Mouse (Mus musculus) liver, adult 2 months (tissue): ENCODE data around the gene Ddi2. TPM values are rescaled to one million over a fixed set of nuclear protein-coding genes. Genes with fewer than 3 reads are reported as not detected.

Source experiments
- DNase-seq: peaks from one replicate; pipeline ENCODE4 v3.0.0-alpha.2; 2011; ENCODE audit warnings: low read depth, low spot score; ENCODE audit errors: extremely low read depth
- H3K27ac ChIP-seq: fragments of 200-500 bp; replicated peaks from 2 replicates; pipeline ENCODE4 v1.5.1; 2012; ENCODE audit warnings: low read depth, mild to moderate bottlenecking, control low read depth, inconsistent platforms, low read length; ENCODE audit not compliant: insufficient read depth
- H3K27me3 ChIP-seq: fragments of 200-500 bp; 2 replicates; pipeline ENCODE4 v1.6.1; 2012; ENCODE audit warnings: mild to moderate bottlenecking, moderate library complexity, low read length, inconsistent platforms; ENCODE audit not compliant: control insufficient read depth, insufficient read depth
- H3K36me3 ChIP-seq: fragments of 200-500 bp; 2 replicates; pipeline ENCODE4 v1.6.1; 2012; ENCODE audit warnings: low read length, inconsistent platforms; ENCODE audit not compliant: control insufficient read depth, insufficient read depth
- H3K4me1 ChIP-seq: fragments of 200-500 bp; 2 replicates; pipeline ENCODE4 v1.6.1; 2011; ENCODE audit warnings: low read length; ENCODE audit not compliant: control insufficient read depth, insufficient read depth
- H3K4me3 ChIP-seq: fragments of 200-500 bp; 2 replicates; pipeline ENCODE4 v1.5.1; 2011; ENCODE audit warnings: low read depth, mild to moderate bottlenecking, control low read depth, low read length, moderate library complexity; ENCODE audit not compliant: insufficient read depth
- H3K79me2 ChIP-seq: fragments of 200-500 bp; 2 replicates; pipeline ENCODE4 v1.6.1; 2012; ENCODE audit warnings: inconsistent platforms, mild to moderate bottlenecking, low read length, moderate library complexity; ENCODE audit not compliant: control insufficient read depth, insufficient read depth
- H3K9ac ChIP-seq: fragments of 200-500 bp; 2 replicates; pipeline ENCODE4 v1.6.1; 2012; ENCODE audit warnings: low read depth, mild to moderate bottlenecking, control low read depth, inconsistent platforms, low read length
- CTCF ChIP-seq: fragments of 200-500 bp; IDR thresholded peaks from 2 replicates; pipeline ENCODE4 v1.5.1; 2011; ENCODE audit warnings: low read depth, low read length, control low read depth
- POLR2A ChIP-seq: fragments of 200-500 bp; IDR thresholded peaks from 2 replicates; pipeline ENCODE4 v1.6.1; 2011; ENCODE audit warnings: low read length, control low read depth; ENCODE audit not compliant: insufficient read depth; ENCODE audit errors: extremely low read depth
- WGBS: fragments of 180-500 bp; shearing (Covaris S2); methylation state at CpG from one replicate; pipeline ENCODE4 v1.1.7; 2018; 5-methylcytosine and 5-hydroxymethylcytosine counted together
- polyA plus RNA-seq: library from polyadenylated mRNA; depleted of rRNA; stranded (reverse); fragments of >200 nt; gene quantifications from 2 replicates; pipeline ENCODE4 v1.2.3, GENCODE M21; 2012
- total RNA-seq: library from RNA; depleted of rRNA; stranded (reverse); fragments of >200 nt; gene quantifications from 2 replicates; pipeline ENCODE4 v1.2.3, GENCODE M21; 2014

The Ddi2 gene
- total and polyA plus RNA-seq, 2 experiments = 51.2 to 59.2 TPM

DNA sequence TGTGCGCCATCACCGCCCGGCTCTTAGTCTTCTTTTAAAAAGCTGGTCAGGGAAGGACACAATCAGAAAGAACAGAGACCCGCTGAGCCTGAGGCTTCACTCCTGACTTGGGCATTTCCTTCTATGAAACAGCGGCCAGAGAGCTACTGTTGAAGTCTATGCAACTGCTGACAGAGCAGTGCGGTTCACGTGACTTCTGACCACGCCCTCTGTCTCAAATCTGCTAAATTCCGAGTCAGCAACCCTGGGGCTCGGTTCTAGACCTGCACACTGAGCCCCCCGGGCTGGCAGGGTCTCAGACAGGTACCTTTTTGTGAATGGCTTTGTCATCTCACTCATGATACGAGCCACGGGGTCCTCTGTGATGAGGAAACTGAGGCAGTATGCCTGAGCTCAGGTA lies 50.9 kb downstream of the Ddi2 start:
- H3K36me3 ChIP-seq = no peaks in the 10 kb centered on the region
- WGBS = 79% methylated on average over 13 of the region's 13 CpGs
- H3K9ac ChIP-seq = no peak overlapping the region

DNA sequence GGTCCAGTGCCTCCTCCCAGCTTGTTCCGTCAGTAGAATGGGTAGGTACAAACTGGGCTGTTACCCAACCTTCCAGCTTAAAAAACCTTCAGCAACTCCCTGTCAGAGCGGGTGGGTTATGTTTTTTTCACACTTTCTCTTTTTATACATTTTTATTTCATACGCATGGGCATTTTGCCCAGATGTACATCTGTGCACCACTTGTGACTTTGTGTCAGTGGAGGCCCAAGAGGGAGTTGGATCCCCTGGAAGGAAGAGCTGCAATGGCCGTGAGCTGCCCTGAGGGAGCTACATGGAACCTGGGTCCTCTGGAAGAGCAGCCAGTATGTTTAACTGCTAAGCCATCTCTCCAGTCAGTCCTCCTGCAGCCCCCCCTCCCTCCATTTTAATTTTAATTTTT lies 51.8 kb downstream of the Ddi2 start:
- no peaks in the 10 kb centered on the region for H3K36me3 ChIP-seq
- 93% methylated on average over 4 of the region's 4 CpGs for WGBS
- H3K4me1 ChIP-seq = no peaks in the 10 kb centered on the region
- H3K27me3 ChIP-seq = no peaks in the 10 kb centered on the region
- H3K27ac ChIP-seq = no peak overlapping the region
- no peak for DNase-seq
- H3K79me2 ChIP-seq = no peaks in the 10 kb centered on the region
- no peak overlapping the region for H3K9ac ChIP-seq
- no peak overlapping the region for H3K4me3 ChIP-seq
- TF ChIP-seq CTCF (no peak), POLR2A (no peak)

More for the DNA sequence above, 50.9 kb downstream of the Ddi2 start:
- H3K79me2 ChIP-seq = no peaks in the 10 kb centered on the region
- H3K27ac ChIP-seq = no peak overlapping the region
- H3K4me3 ChIP-seq = no peak overlapping the region
- TF ChIP-seq CTCF (no peak), POLR2A (no peak)
- no peaks in the 10 kb centered on the region for H3K27me3 ChIP-seq
- DNase-seq = no peak
- no peaks in the 10 kb centered on the region for H3K4me1 ChIP-seq

DNA sequence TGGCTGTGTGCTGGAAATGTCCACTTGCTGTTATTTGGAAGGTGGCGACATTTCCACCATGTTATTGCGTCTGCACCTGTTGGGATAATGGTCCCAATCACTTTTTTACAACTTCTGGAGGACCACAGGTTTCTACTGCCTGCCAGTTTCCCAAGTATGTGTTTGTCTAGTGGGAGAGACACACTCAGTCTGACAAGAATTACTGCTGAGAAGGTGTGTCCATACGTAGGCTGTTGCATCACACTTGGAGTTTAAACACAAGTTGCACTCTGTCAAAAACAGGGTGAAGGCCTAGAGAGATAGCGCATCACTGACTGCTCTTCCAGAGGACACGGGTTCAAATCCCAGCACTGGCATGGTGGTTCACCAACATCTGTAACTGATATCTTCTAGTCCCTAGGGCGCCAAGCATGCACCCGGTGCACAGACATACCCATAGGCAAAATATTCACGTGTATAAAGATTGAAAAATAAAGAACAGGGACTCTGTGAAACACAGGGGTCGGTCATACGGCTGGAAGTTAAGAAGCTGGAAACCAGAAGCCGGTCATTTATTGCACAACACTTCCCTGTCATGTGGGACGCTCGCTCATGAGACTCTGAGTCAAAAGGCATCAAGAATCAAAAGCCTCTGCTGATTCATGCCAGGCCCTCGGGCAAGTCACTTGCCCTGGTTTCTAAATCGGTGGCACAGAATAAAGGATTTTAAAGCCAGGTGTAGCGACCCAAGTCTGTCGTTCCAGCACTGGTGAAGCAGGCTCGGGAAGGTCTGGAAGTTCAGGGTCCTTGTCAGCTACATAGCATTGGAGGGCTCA lies 53.1 kb downstream of the Ddi2 start:
- H3K4me3 ChIP-seq = no peak overlapping the region
- DNase-seq = peak; percentile 70
- TF ChIP-seq CTCF (no peak), POLR2A (no peak)
- no peaks in the 10 kb centered on the region for H3K27me3 ChIP-seq
- H3K27ac ChIP-seq = no peak overlapping the region
- H3K79me2 ChIP-seq = no peaks in the 10 kb centered on the region
- no peaks in the 10 kb centered on the region for H3K36me3 ChIP-seq
- no peak overlapping the region for H3K9ac ChIP-seq
- 66% methylated on average over 18 of the region's 18 CpGs for WGBS
- no peaks in the 10 kb centered on the region for H3K4me1 ChIP-seq

DNA sequence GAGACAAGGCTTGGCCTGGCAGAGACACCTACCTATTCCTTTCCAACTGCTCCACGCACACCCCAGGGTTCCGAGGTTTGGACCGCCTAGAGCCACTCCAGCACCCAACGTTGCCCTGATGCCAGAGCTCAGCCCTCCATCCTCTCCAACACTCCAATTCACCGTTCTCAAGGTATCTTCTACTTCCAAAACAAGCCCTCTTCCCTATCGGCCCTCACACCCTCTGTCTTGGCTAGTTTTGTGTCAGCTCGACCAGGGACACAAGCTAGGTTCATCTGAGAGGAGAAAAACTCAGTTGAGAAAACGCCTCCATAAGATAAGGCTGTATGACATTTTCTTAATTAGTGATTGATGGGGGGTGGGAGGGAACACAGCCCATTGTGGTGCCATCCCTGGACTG lies 58.4 kb downstream of the Ddi2 start, which contains the start of gene Plekhm2:
Gene Plekhm2, minus strand, starts transcription at position 101 of the 400 bp plus-strand sequence.
- WGBS = 89% methylated on average over 8 of the region's 8 CpGs
- Histone ChIP-seq H3K36me3 (no peaks in the 10 kb centered on the region), H3K9ac (peak within 1 kb of the TSS; percentile 57), H3K27ac (0 out of 2 replicates have a peak within 1 kb of the TSS, but pooled peaks have one; percentile 7), H3K4me1 (peaks cover 10% of the 10 kb centered on the region), H3K27me3 (no peaks in the 10 kb centered on the region), H3K79me2 (no peaks in the 10 kb centered on the region; the same call in 1 of the 2 replicates), H3K4me3 (peak within 1 kb of the TSS; percentile 60)
- TF ChIP-seq POLR2A (no peak), CTCF (no peak)
- no peak for DNase-seq

DNA sequence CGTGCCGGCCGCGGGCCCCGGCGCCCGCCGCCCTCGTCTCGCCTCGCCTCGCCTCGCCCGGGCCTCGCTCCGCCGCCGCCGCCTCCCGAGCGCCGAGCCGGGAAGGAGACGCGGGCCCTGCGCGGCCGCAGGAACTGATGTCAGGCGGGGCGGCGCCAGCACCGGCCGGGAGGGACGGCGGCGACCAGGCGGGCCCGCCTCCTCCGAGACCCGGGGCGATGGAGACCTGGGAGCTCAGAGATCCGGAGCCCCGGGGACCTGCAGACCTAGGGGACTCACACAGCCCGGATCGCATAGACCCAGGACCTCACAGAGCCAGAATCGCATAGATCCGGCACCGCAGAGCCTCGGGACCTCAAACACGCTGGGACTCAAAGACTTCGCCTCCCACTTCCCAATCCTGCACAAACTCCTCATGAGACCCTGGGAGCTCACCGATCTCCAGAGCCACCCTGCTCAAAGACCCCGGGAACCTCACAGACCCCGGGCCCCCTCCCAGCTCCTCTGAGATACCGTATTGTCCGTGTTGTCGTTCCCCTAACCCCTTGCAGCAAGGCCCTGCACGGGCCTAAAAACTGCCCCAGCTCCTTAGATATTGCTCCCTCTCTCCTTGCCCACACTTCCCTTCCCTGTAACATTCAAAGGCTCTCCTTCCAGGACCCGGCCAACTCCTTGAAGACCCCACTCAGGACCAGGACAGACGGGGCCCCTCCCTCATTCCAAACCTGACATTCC lies 59.0 kb downstream of the Ddi2 start:
- WGBS = 3% methylated on average over 47 of the region's 60 CpGs
- TF ChIP-seq CTCF = no peak
- TF ChIP-seq POLR2A = 0 out of 2 replicates have a peak, but pooled peaks have one; percentile 14

More for the DNA sequence above, 59.0 kb downstream of the Ddi2 start:
- no peaks in the 10 kb centered on the region for H3K36me3 ChIP-seq
- H3K27ac ChIP-seq = 0 out of 2 replicates have a peak overlapping the region, but pooled peaks have one; percentile 7
- no peaks in the 10 kb centered on the region; the same call in 1 of the 2 replicates for H3K79me2 ChIP-seq
- H3K9ac ChIP-seq = peak overlapping the region; percentile 57
- no peaks in the 10 kb centered on the region for H3K27me3 ChIP-seq
- peak overlapping the region; percentile 60 for H3K4me3 ChIP-seq
- no peak for DNase-seq
- H3K4me1 ChIP-seq = peaks cover 10% of the 10 kb centered on the region
